Mouse (Mus musculus) testis, adult 2 months (tissue): ENCODE results near the gene Safb2.

Source experiments
- CTCF ChIP-seq: fragments of 200-500 bp; IDR thresholded peaks from 2 replicates; pipeline ENCODE4 v1.5.1; 2012; ENCODE audit warnings: low read depth, mild to moderate bottlenecking, inconsistent platforms, low read length, moderate library complexity; ENCODE audit not compliant: control insufficient read depth, insufficient read depth, insufficient replicate concordance
- POLR2A ChIP-seq: fragments of 200-500 bp; IDR thresholded peaks from 2 replicates; pipeline ENCODE4 v1.6.1; 2012; ENCODE audit warnings: low read depth, mild to moderate bottlenecking, inconsistent platforms, low read length, moderate library complexity; ENCODE audit not compliant: control insufficient read depth

GRCm38 (mm10) chr17:56616725-56617124, 32.3 kb upstream of the Safb2 start:
- TF ChIP-seq CTCF (no peak), POLR2A (no peak)
